Mouse (Mus musculus) T-cell, adult 2 months (primary cell): ENCODE results near the gene Shoc2.

Experiments used
- DNase-seq: peaks from one replicate; pipeline ENCODE4 v3.0.0; 2022; ENCODE audit warnings: low spot score

Gene Shoc2

DNA sequence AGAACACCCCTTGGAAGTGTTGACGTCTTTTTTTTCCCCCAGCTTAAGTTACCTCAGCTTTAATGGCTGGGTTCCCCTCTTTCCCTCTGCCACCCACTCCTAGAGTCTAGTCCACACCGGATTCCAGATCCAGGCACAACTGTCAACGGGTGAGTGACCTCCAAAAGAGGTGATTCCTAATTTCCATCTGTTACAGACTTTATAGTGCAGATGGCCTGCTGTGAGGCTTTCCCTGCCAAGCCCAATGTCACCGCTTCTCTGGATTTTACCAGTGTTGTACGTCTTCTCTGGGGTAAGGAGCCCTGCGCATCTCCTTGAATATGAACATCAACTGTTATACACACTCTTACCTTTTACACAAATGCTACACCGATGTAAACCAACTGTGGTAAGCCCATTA is 95.3 kb downstream of the Shoc2 start:
- DNase-seq: no peak

DNA sequence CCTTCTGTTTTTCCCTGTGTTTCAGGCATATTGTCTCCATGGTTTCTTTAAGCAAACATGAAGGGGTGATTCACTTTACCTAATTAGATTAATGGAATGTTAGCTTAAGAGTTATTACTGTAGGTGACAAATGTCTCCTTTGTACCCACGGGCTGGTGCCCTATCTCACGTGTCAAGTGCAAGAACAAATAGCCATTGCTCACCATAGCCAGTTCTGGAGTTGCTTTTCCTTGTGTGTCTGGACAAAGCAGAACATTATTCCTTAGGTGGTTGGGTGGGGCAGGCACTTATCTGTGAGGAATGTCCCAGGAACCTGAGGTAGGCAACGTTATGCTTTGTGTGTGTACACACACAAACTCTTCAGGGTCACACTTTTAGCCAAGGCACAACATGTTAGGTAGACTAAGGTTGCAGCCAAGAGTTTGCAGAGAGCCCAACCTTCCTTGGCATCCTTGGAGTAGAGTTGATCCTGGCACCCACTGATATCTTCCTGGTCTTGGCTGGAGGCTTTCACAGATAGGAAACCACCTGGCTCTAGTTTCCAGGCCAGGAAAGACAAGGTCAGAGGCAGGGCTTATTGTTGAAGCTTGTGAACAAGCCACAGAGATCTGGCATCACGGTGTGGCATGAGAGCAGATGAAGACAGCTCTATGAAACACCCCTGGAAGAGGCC is 96.4 kb downstream of the Shoc2 start:
- DNase-seq: no peak

DNA sequence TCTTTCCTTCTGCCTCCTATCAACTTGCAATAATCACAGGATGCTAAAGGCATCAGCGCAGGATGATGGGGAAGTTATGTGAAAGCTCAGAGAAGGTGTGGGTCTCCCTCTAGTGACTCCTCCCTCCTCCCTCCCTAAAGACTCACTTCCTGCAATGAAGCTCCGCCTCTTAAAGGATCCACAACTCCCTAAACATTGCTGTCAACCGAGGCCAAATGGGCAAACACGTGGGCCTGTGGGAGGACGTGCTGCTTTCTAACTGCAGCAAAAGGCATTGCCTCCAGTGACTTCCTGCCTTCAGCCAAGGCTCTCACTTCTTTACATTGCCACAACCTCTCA is 96.9 kb downstream of the Shoc2 start:
- DNase-seq: no peak

DNA sequence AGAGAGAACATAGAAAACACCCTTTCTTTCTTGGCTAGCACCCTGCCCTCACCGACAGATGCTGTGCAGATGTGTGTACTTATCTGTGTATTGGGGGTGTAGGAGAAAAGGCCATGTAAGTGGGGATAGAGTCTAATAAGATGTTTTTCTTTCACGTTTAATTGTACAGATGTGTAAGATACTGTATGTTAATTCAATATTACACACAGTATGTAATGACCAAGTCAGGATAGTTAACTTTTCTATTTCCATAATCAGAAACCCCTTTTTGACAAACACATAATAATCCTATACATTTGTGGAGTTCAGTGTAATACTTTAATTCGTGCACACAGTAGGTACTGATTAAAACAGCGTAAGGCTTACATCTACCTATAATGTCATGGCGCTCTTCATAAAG is 99.7 kb downstream of the Shoc2 start, which contains the start of gene Adra2a:
Gene Adra2a, plus strand, starts transcription at position 301 of the 400 bp plus-strand sequence.
- no peak for DNase-seq

DNA sequence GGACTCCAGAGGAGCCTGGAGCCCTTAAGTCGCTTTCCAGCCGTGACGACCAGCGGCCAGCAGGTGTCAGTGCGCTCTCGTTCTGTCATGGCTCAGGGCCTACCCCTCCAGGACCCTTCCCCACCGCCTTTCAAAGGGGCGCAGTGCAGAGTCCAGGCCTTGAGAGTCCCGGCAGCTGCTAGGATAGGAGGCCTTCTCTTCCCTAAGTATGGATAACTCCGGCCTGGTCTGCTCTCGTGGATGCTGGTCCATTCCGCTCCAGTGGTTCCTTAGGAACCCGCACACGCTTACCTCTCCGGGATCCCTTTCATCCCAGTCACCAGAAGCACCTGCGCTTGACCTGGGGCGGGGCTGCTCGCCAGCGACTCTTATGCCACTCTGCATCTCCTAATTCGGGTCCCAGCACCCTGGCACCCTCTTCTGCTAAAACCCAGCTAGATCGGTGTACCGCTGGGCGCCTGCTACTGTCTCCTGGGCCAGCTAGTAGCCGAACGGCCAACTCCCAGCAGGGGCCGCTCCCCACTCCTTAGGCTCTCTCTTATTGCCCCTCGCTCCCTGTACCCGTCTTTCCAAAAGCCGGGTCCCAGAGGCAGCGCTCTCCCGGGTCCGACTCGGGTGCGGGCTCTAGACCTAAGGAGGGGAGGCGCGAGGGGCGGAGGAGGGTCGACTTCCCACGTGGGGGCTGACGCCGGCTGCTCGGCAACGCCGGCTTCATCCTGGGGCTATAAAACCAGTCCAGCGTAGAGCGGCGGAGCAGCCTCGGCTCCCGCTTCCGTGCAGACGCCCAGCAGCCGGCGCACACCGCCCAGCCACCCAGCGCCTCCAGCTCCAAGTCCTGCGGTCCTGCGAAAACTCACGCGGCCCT is 100.6 kb downstream of the Shoc2 start:
- DNase-seq: peak; percentile 18

DNA sequence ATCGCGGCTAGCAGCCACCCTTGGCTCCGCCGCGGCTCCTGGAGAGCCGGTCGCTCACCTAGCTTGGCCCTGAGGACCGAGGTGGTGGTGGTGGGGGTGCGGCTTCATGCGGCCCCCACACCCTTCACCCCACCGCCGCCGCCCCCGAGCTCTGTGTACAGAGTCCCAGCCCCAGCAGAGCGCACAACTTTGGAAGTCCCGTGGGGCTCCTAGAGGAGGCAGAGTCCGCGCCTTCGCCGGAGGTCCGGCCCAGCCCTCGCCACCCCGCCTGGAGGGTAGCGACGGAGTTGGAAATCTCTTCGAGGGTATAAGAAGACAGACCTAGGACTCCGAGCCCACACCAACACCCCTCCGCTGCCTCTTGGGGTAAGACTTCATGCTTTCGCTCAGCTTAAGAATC is 101.3 kb downstream of the Shoc2 start:
- DNase-seq: peak; percentile 16

DNA sequence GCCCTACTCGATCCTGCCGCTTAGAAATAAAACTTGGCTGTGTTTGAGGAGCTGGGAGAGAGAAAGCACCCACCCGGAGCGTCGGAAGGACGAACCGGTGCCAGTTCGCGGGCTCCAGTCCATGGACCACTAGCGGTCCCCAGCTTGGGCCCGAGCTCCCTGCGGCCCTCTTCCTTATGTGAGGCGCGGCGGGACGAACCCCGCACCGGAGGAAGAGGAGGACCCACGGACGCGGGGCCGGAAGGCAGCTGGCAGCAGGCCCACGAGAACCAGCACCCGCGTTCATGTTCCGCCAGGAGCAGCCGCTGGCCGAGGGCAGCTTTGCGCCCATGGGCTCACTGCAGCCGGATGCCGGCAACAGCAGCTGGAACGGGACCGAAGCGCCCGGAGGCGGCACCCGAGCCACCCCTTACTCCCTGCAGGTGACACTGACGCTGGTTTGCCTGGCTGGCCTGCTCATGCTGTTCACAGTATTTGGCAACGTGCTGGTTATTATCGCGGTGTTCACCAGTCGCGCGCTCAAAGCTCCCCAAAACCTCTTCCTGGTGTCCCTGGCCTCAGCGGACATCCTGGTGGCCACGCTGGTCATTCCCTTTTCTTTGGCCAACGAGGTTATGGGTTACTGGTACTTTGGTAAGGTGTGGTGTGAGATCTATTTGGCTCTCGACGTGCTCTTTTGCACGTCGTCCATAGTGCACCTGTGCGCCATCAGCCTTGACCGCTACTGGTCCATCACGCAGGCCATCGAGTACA is 102.0 kb downstream of the Shoc2 start:
- peak; percentile 16 for DNase-seq

DNA sequence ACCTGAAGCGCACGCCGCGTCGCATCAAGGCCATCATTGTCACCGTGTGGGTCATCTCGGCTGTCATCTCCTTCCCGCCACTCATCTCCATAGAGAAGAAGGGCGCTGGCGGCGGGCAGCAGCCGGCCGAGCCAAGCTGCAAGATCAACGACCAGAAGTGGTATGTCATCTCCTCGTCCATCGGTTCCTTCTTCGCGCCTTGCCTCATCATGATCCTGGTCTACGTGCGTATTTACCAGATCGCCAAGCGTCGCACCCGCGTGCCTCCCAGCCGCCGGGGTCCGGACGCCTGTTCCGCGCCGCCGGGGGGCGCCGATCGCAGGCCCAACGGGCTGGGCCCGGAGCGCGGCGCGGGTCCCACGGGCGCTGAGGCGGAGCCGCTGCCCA is 102.6 kb downstream of the Shoc2 start:
- DNase-seq: no peak

DNA sequence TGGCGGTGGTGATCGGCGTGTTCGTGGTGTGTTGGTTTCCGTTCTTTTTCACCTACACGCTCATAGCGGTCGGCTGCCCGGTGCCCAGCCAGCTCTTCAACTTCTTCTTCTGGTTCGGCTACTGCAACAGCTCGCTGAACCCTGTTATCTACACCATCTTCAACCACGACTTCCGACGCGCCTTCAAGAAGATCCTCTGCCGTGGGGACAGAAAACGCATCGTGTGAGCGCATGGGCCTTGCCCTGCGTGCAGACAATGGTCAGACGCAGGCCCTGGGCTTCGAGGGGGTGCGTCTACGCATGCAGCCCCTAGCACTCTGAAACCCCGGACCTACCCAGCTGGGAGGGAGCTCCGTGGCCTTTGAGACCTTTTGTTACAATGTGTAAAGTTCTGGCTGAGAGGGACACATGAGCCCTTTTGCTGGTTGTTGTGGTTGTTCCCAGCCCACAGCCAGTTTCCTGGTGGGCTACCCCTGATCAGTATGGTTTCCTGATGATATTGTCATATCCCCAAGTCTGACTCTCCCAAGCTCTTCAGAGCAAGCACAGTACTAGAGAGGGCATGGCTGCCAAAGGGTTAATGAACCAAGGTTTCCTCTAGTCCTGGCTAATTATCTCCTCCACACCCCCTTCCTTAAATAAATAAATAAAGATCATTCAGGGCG is 103.4 kb downstream of the Shoc2 start:
- DNase-seq: peak; percentile 35

DNA sequence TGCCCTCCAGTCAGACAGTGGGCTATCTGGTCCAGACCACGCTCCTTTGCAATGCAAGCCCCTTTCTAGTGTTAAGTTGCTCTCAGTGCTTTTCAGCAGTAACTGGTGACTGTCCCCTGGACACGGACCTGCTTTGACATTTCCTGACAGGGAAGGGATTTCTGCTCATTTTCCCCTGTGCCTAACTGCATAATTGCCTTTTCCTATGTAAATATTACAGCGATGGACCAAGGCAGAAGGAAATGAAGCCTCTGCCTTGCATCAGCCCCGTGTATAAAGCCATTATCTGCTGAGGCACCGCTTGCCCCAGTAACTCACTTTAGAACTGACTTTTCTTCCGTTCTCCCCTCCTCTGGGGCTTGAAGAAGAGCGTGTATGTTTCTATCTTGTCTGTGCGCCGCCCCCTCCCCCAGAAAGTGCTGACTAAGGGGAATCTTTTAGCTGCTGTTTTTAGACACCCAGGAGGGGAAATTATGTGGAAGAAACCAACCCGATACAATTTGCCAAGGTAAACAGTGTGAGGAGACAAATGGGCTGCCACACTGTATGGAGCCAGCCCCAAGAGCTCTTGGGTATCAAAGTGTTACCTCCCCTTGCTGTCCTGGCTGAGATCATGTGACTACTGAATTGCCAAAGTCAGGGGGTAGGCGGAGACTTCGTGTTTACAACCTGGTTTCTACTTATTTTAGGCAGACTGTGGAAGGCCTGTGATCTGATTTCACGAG is 104.2 kb downstream of the Shoc2 start:
- no peak for DNase-seq

DNA sequence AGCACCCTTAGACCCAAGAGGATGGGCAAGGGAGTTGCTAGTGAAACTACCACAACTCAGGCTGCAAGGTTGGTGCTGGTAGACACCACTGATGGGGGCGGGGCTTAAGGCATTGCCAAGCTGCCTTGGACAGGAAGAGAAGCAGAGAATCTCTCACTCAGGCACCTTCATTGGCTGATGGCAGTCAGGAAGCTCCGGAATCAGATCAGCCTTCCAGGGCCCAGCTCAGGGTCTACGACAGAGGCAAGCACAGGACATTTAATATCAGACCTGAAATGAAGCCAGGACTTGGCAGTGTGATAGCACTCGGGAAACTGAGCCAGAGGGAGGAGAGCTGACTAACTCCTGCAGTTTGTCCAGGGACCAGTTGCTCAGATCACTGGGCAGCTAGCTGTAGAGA is 107.5 kb downstream of the Shoc2 start:
- DNase-seq: no peak

DNA sequence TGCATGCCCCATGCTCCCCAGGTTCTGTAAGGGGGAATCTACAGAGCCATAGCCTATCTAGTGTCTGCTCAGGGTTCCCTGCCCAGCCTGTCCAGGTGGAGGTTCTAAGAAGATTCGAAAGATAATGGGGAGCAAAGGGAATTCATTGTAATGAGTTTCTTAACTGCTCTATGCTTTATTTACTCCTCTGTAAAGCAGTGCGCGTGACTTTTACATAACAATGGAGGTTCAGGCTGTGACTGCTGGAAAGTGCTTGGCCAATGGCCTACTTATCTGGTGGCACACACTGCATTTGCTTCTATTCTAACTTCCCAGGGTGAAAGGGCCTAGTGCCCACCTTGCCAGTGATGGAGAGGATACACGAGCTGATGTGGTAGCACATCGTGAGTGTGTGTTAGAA is 111.7 kb downstream of the Shoc2 start:
- DNase-seq: no peak

DNA sequence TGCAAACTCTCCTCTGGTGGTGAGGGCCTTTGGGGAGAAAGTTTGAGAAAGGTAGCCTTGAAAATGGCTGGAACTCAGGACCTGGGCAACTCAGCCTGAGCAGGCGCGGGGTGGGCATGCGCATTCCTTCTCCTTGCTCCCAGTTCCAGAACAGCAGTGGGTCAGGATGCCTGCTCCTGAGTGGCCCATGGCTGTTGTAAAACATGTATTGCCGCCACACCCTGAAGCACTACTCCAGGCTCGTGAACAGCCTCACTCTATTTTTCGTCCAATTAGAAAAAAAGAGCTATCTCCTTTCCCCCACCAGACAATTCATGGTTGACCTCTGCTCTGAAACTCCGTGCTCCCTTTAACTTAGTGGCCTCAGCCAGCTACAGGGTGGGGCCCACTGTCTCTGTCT is 124.3 kb downstream of the Shoc2 start:
- no peak for DNase-seq

DNA sequence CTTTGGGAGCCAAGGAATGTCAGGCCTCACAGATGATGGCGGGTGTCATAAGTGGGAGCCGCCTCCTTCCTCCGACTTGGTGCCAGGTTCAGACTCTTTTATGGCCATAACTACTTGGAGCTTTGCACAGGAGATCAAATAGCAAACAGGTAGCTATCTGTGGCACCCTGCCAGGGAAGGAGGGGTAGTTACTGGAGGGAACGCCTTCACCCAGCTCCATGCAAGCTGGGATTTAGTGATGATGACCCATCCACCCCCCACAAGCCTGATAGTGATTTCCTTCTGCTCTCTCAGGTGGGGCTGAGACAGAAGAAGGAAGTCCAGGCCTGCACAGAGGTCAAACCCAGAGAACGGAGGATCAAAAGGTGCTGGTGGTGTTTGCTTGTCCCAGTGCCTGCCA is 126.4 kb downstream of the Shoc2 start:
- DNase-seq: no peak

DNA sequence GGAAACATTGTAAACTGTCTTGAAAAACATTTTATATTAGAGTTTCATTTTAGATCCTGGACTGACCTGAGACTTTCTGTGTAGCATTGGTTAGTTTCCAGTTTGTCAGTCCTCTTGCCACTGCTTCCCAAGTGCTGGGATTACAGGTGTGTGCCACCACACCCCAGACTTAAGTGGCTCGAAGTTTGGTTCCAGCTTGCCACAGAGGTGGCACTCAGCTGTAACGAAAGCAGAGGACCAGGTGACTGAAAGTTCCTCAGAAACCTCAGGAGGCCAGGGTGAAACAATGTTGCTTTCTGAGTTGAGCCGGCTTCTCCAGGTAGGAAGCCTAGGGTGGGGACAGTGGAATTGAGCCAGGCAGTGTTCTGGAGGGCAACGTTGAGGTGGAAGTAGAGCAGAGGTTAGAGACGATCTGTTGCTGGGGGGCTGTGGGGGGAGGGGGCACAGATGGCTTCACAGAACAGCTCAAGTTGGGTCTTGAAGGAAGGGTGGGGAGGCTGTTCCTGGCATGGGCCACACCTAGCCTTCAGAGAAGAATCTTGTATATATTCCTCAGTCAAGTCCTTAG is 128.2 kb downstream of the Shoc2 start:
- no peak for DNase-seq

DNA sequence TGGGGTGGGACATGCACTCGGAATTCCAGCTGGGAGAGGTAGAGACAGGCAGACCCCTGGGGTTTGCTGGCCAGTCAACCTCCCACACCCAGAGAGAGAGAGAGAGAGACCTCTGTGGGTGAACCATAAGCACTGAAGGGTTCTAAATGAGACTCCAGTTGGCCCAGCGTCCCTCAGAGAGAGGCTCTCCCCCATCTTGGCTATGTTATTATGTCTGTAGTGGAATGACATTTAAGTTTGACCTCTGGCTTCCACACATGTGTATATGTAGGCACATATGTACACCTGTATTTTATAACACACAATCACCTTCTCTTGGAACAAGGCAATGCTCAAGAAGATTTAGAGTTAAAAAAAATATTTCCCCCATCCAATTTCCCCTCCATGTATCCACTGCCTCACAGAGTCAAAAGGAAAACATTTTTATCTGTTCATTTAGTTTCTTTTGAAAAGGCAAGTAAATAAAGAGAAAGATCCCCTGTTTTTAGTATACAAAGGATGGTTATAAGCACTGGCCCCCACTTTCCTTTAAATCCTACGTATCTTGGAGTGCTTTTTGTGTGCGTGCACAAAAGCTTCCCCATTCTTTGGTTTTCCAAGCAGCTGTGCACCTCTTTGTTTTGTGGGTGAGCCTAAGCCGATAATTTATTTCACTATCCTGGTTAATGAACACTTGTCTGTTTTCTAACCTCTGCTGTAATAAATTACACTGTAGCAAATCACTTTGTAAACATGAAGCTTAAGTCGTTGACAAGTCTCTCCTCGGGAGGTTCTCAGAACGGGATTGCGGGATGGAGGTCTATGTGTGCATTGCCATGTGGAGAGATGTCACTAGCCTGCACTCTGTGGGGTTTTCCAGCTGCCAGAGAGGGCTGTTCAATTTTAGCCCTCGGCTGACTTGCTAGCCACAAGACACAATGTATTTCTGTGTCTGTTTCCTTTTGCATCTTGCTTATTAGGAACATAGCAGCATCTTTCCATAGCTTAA is 132.6 kb downstream of the Shoc2 start:
- DNase-seq: no peak

DNA sequence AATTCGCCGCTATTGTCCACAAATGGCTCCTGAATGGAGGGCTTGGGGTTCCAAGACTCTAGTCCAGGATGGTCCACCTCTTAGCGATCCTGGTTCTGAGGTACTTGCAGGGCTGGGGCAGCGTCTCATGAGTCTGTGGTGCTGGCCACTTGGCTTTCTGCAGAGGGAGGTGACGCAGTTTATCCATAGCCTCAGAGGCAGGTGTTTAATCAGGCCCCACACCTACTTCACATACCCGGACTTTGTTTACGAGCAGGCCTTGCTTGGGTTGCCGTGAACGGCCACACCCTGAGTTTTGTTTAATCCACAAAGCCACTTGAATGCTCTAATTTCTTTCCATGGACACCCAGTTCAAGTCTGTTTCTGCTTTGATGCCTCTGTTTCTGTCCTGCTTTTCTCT is 137.2 kb downstream of the Shoc2 start:
- DNase-seq: no peak

DNA sequence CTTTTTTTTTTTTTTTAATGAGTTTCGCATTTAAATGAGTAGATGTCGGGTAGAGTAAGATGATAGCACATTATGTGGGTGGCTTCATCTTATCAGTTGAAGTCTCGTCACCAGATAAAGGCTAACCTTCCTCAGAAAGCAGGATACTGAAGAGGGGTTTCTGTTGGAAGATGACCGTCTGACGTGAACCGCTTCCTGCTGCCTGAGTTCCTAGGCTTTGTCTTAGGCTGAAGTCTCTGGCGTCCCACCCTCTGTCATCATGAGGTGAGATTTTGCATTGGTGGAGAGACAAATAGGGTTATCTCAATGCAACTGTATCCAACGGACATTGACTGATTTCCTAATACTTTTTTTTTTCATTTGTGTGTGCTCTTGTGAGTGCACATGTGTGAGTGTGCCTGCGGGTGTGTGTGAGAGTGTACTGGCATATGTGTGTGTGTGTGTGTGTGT is 137.6 kb downstream of the Shoc2 start:
- no peak for DNase-seq
